Mouse (Mus musculus): ENCODE results near the gene Golph3. TPM values are rescaled to one million over a fixed set of nuclear protein-coding genes. Genes with fewer than 3 reads are reported as not detected.
A peak's percentile ranks its signal among the peaks of the same experiment; 100 is the strongest.

The Golph3 gene
- polyA plus RNA-seq, 1 experiment from 2014 or later = 66.9 TPM

- WGBS = 81% methylated on average over 3 of the region's 3 CpGs
- Histone ChIP-seq H3K9me3 (ENCODE audit: control insufficient read depth, low read length) (no peaks in the 10 kb centered on the region), H3K4me2 (ENCODE audit: low read depth, low read length) (no peak overlapping the region), H3K27ac (ENCODE audit: low read length) (no peak overlapping the region), H3K27me3 (replicated peaks; ENCODE audit: control insufficient read depth, insufficient read depth, low read length) (no peaks in the 10 kb centered on the region), H3K9ac (ENCODE audit: low read depth, low read length) (no peak overlapping the region), H3K4me1 (ENCODE audit: control insufficient read depth, insufficient read depth, low read length) (peaks cover 13% of the 10 kb centered on the region), H3K36me3 (ENCODE audit: control insufficient read depth, insufficient read depth, low read length) (no peaks in the 10 kb centered on the region), H3K4me3 (ENCODE audit: low read length) (no peak overlapping the region)
- no peak for ATAC-seq
Observed at GRCm38 (mm10) chr15:12330389-12330788, 9.1 kb downstream of the Golph3 start.

- Histone ChIP-seq H3K9ac (ENCODE audit: low read depth, low read length) (no peak overlapping the region), H3K4me3 (ENCODE audit: low read length) (no peak overlapping the region), H3K27ac (ENCODE audit: low read length) (peak overlapping the region; percentile 27; the same call in 1 of the 2 replicates), H3K36me3 (ENCODE audit: control insufficient read depth, insufficient read depth, low read length) (no peaks in the 10 kb centered on the region), H3K4me1 (ENCODE audit: control insufficient read depth, insufficient read depth, low read length) (peaks cover 13% of the 10 kb centered on the region), H3K9me3 (ENCODE audit: control insufficient read depth, low read length) (no peaks in the 10 kb centered on the region), H3K4me2 (ENCODE audit: low read depth, low read length) (no peak overlapping the region), H3K27me3 (replicated peaks; ENCODE audit: control insufficient read depth, insufficient read depth, low read length) (no peaks in the 10 kb centered on the region)
- ATAC-seq = peak; percentile 42; the same call in 1 of the 2 replicates
Observed at GRCm38 (mm10) chr15:12330892-12331291, 9.6 kb downstream of the Golph3 start.

- peaks cover 13% of the 10 kb centered on the region for H3K4me1 ChIP-seq (ENCODE audit: control insufficient read depth, insufficient read depth, low read length)
- 46% methylated on average over 1 of the region's 1 CpGs for WGBS
- no peak overlapping the region for H3K9ac ChIP-seq (ENCODE audit: low read depth, low read length)
- no peak overlapping the region for H3K27ac ChIP-seq (ENCODE audit: low read length)
- peak; percentile 26; the same call in 1 of the 2 replicates for ATAC-seq
- no peak overlapping the region for H3K4me2 ChIP-seq (ENCODE audit: low read depth, low read length)
- H3K27me3 ChIP-seq (replicated peaks; ENCODE audit: control insufficient read depth, insufficient read depth, low read length) = no peaks in the 10 kb centered on the region
- no peaks in the 10 kb centered on the region for H3K9me3 ChIP-seq (ENCODE audit: control insufficient read depth, low read length)
- H3K4me3 ChIP-seq (ENCODE audit: low read length) = no peak overlapping the region
- H3K36me3 ChIP-seq (ENCODE audit: control insufficient read depth, insufficient read depth, low read length) = no peaks in the 10 kb centered on the region
Observed at GRCm38 (mm10) chr15:12331300-12331699, 10.1 kb downstream of the Golph3 start.

DNA sequence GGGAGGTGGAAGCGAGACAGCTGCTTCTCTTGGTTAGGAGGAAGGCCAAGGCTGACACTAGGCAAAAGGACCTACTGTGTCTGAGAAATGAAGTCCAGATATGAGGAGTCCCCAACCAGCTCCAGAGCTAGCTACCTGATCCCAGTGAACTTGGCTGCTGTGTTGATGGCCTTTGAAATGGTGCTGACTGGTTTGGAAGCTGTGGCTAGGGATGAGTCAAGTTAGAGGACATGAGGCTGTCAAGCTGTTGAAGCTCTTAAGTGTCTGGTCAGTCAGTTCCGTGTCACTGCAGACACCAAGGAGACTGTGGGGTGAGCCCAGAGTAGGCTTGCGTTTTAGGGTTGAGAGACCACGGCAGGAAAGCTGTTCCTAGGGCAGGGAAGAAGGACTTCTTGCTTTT lies 13.1 kb downstream of the Golph3 start:
- H3K4me2 ChIP-seq (ENCODE audit: low read depth, low read length) = no peak overlapping the region
- H3K4me3 ChIP-seq (ENCODE audit: low read length) = no peak overlapping the region
- WGBS = 85% methylated on average over 4 of the region's 4 CpGs
- H3K36me3 ChIP-seq (ENCODE audit: control insufficient read depth, insufficient read depth, low read length) = no peaks in the 10 kb centered on the region
- no peak overlapping the region for H3K27ac ChIP-seq (ENCODE audit: low read length)
- no peak for ATAC-seq
- peaks cover 13% of the 10 kb centered on the region for H3K4me1 ChIP-seq (ENCODE audit: control insufficient read depth, insufficient read depth, low read length)
- no peaks in the 10 kb centered on the region for H3K27me3 ChIP-seq (replicated peaks; ENCODE audit: control insufficient read depth, insufficient read depth, low read length)
- no peaks in the 10 kb centered on the region for H3K9me3 ChIP-seq (ENCODE audit: control insufficient read depth, low read length)
- H3K9ac ChIP-seq (ENCODE audit: low read depth, low read length) = no peak overlapping the region

DNA sequence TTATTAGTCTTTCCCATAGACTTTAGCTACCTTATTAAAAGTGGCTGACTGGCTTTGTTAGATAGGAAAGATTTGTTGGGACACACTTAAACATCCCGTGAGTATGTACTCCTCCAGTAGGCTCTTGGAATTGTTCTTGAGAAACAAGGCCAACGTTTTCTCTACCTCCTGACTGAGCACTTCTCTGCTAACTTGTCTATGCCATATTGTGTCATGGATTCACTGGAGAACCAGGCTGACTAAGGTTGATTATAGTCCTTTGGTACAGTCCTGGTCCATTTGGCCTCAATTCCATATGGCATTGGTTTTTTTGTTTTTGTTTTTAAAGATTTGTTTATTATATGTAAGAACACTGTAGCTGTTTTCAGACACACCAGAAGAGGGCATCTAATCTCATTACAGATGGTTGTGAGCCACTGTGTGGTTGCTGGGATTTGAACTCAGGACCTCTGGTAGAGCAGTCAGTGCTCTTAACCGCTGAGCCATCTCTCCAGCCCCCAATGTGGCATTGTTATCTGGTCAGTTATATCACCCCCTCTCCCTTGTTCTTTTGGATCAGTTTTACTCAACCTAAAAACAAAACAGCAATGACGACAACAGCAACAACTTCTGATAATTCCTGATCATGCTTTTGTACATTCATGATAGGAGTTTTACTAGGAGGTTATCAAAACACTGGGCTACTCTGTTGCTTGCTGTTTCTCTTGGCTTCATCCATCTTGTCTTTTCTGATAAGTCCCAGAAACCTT lies 16.0 kb downstream of the Golph3 start:
- H3K36me3 ChIP-seq (ENCODE audit: control insufficient read depth, insufficient read depth, low read length) = no peaks in the 10 kb centered on the region
- H3K27me3 ChIP-seq (replicated peaks; ENCODE audit: control insufficient read depth, insufficient read depth, low read length) = no peaks in the 10 kb centered on the region
- no peak overlapping the region for H3K4me2 ChIP-seq (ENCODE audit: low read depth, low read length)
- H3K4me1 ChIP-seq (ENCODE audit: control insufficient read depth, insufficient read depth, low read length) = peaks cover 4% of the 10 kb centered on the region
- ATAC-seq = no peak
- no peak overlapping the region for H3K9ac ChIP-seq (ENCODE audit: low read depth, low read length)
- no peak overlapping the region for H3K27ac ChIP-seq (ENCODE audit: low read length)
- 84% methylated on average over 4 of the region's 4 CpGs for WGBS
- no peak overlapping the region for H3K4me3 ChIP-seq (ENCODE audit: low read length)
- H3K9me3 ChIP-seq (ENCODE audit: control insufficient read depth, low read length) = no peaks in the 10 kb centered on the region

DNA sequence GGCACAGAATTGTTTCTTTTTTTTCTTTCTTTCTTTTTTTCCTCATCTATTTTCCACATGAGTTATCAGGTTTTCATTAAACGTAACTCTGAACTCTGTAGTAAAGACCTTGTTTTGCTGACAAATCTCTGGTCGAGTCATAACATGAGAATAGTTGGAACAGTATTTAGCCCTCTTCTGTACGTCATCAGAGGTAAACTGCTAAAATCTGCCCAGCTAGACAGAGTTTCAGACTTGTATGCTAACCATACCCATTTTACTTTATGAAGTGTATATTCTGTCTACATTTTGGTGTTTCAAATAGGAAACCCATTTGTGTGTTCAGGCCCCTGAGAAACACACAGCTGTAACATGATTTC lies 16.5 kb downstream of the Golph3 start:
- no peaks in the 10 kb centered on the region for H3K36me3 ChIP-seq (ENCODE audit: control insufficient read depth, insufficient read depth, low read length)
- H3K27me3 ChIP-seq (replicated peaks; ENCODE audit: control insufficient read depth, insufficient read depth, low read length) = no peaks in the 10 kb centered on the region
- no peak overlapping the region for H3K27ac ChIP-seq (ENCODE audit: low read length)
- H3K4me2 ChIP-seq (ENCODE audit: low read depth, low read length) = no peak overlapping the region
- no peak overlapping the region for H3K9ac ChIP-seq (ENCODE audit: low read depth, low read length)
- WGBS = 62% methylated on average over 3 of the region's 3 CpGs
- no peak overlapping the region for H3K4me3 ChIP-seq (ENCODE audit: low read length)
- no peak for ATAC-seq
- H3K9me3 ChIP-seq (ENCODE audit: control insufficient read depth, low read length) = no peaks in the 10 kb centered on the region
- H3K4me1 ChIP-seq (ENCODE audit: control insufficient read depth, insufficient read depth, low read length) = peaks cover 4% of the 10 kb centered on the region

DNA sequence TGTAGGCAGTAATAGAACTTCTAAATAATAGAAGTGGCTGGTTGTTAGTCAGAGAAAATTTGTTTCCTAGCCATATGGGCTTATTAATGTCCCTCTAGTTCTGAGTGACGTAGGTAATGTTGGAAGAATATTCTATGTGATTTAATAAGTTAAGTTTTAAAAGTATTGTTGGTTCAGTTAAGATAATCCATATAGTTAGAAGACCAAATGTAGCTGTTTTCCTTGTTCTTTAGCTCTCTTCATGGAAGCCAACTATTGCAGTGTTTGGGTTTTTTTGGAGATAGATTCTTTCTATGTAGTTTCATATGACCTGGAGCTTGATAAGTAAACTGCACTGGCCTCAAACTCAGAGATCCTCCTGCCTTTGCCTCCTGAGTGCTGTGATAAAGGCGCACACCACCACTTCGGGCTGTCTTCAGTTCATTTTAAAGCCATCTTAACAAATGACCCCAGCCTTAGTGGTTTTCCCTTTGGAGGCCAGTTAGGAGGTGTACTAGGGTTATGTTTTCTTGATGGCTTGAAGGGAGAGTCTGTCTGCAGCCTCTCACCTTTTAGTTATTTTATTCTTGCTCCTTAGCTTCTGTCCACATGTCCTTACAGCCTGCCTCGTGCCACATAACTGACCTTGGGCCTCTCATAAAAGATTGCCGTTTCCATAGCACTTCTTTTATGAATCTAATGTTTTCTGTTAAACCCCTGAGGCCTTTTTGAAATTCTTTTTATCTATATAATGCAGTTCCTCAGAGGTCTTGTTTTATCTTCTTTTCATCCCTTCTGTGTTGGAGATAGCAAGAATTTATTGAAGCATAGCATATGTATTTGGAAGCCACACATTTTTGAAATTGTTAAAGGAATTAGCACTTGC lies 19.5 kb downstream of the Golph3 start:
- ATAC-seq = 0 out of 2 replicates have a peak, but pooled peaks have one; percentile 21
- Histone ChIP-seq H3K36me3 (ENCODE audit: control insufficient read depth, insufficient read depth, low read length) (no peaks in the 10 kb centered on the region; the same call in 1 of the 2 replicates), H3K4me1 (ENCODE audit: control insufficient read depth, insufficient read depth, low read length) (peaks cover 4% of the 10 kb centered on the region), H3K4me2 (ENCODE audit: low read depth, low read length) (no peak overlapping the region), H3K9me3 (ENCODE audit: control insufficient read depth, low read length) (no peaks in the 10 kb centered on the region), H3K27ac (ENCODE audit: low read length) (no peak overlapping the region), H3K27me3 (replicated peaks; ENCODE audit: control insufficient read depth, insufficient read depth, low read length) (no peaks in the 10 kb centered on the region), H3K9ac (ENCODE audit: low read depth, low read length) (no peak overlapping the region), H3K4me3 (ENCODE audit: low read length) (no peak overlapping the region)
- 65% methylated on average over 5 of the region's 5 CpGs for WGBS

DNA sequence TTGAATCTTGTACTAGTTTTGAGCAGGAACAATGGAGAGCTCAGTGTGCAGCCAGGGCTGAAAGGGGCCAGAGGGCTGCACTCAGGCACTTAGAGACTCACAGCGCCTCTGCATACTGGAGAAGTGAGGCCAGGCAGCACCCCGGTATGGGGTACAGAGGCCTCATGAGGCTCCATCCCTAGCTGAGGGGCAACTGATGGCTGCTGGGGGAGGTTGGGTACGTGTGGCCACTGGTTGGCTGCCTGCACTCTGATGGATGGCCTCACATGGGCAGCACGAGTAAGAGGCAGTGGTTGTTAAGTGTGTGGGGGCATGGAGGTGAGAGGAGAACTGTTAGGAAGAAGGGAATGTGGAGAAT lies 20.1 kb downstream of the Golph3 start:
- Histone ChIP-seq H3K36me3 (ENCODE audit: control insufficient read depth, insufficient read depth, low read length) (no peaks in the 10 kb centered on the region; the same call in 1 of the 2 replicates), H3K9me3 (ENCODE audit: control insufficient read depth, low read length) (no peaks in the 10 kb centered on the region), H3K4me1 (ENCODE audit: control insufficient read depth, insufficient read depth, low read length) (peaks cover 4% of the 10 kb centered on the region), H3K27me3 (replicated peaks; ENCODE audit: control insufficient read depth, insufficient read depth, low read length) (no peaks in the 10 kb centered on the region), H3K4me2 (ENCODE audit: low read depth, low read length) (no peak overlapping the region), H3K27ac (ENCODE audit: low read length) (no peak overlapping the region), H3K9ac (ENCODE audit: low read depth, low read length) (no peak overlapping the region), H3K4me3 (ENCODE audit: low read length) (no peak overlapping the region)
- 44% methylated on average over 4 of the region's 4 CpGs for WGBS
- peak; percentile 66 for ATAC-seq

- Histone ChIP-seq H3K27me3 (replicated peaks; ENCODE audit: control insufficient read depth, insufficient read depth, low read length) (no peaks in the 10 kb centered on the region), H3K27ac (ENCODE audit: low read length) (no peak overlapping the region), H3K4me1 (ENCODE audit: control insufficient read depth, insufficient read depth, low read length) (no peaks in the 10 kb centered on the region), H3K9me3 (ENCODE audit: control insufficient read depth, low read length) (no peaks in the 10 kb centered on the region), H3K36me3 (ENCODE audit: control insufficient read depth, insufficient read depth, low read length) (peaks cover 3% of the 10 kb centered on the region; the same call in 1 of the 2 replicates), H3K9ac (ENCODE audit: low read depth, low read length) (no peak overlapping the region), H3K4me3 (ENCODE audit: low read length) (no peak overlapping the region), H3K4me2 (ENCODE audit: low read depth, low read length) (no peak overlapping the region)
- ATAC-seq = no peak
- 94% methylated on average over 3 of the region's 3 CpGs for WGBS
Observed at GRCm38 (mm10) chr15:12346916-12347315, 25.7 kb downstream of the Golph3 start.
